Mouse (Mus musculus) T-helper 17 cell (primary cell): ENCODE results near the gene Fbxo22.
"Not testable (repeated sequence)": the region's sequence is repeated elsewhere in the genome, so short reads cannot be mapped to it uniquely, and the experiment has no call there.

ENCODE experiments used
- in situ Hi-C, 2 experiments: fragments of 300-600 bp; cut with MboI, MseI; formaldehyde crosslinking; loops; 1 replicate in 1 of 2; 2 replicates in 1 of 2; pipeline ENCODE4 v1.15.1; 2025; ENCODE audit warnings: high pct_unique_total_duplicates in 2 of 2

The Fbxo22 gene

DNA sequence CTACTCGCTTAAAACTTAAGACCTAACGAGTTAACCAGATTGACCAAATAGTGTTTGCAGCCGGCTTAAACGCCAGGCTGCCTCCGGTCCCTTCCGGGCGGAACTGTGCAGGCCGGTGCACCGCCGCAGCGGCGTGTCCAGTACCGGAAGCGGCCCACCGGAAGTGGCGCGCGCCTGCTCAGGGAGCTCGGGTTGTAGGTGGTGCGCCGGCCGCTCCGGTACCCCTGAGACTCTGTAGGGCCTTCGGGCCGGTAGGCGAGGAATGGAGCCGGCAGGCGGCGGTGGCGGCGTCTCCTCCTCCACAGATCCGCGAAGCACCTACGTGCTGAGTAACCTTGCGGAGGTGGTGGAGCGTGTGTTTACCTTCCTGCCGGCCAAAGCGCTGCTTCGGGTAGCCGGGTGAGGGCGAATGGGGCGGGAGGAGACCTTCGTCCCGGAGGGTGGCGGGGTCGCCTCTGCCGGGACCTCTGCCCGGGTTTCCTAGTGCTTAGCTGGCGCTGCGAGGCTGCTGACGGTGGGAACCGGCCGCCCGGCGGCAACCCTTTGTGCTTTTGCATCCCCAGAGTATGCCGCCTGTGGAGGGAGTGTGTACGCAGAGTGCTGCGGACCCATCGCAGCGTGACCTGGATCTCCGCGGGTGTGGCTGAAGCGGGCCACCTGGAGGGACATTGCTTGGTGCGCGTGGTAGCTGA, at the start of gene Fbxo22:
Gene Fbxo22 (plus strand): TSS at position 136 of the 692 bp plus-strand sequence.
- in situ Hi-C loops = no loop called here

DNA sequence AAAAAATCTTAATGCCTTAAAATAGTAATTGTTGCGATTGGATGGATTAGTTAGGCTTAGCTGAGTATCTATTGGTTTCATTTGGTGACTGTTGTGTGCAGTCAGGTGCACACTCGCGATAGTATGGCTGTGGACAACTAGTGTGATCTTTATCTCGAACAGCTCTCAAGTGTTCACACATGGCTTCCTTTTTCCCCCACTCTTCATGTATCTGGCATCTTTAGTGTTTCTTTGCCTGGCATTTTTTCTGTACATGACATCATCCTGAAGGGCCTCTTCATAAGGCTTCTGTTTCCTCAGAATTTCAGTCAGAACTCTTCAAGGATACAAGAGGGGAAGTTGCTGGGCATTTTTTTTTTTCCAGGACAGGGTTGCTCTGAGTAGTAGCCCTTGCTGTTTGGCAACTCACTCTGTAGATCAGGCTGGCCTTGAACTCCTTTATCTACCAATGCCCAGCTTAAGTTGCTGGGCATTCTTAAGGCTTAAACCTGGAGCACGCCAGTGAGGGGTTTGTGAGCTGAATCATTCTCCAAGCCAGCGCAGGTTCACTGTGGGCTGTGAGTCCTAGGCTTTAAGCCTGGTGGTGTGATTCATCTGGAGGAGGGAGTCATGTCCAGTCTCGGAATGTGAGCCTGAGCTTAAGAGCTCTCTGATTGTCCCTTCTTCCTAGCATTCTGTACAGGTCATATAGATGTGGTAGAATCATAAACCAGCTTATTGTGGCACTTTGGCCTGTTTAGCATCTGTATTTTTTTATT, 37.9 kb upstream of the Fbxo22 start:
- in situ Hi-C loops = no loop called here

DNA sequence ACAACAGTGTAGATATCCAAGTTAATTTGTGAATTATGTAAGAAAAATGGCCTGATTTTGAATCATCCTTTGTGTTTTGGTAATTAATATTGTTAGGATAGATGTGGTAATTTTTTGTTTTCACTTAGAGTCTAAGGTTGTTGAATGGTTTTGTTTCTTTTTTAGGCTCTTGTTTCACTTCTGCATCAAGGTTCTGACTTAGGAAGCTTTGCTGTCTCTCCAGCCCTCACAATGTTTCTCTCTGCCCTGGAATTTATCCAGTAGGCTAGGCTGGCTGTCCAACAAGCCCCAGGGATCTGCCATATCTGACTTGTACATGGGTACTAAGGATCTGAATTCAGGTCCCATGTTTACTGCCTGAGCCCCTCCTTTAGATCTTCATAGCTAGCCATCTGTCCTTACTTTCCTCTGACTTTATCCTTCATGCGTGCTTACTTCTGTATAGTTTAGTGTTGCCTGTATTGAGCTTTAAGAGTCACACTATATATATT, 36.5 kb upstream of the Fbxo22 start:
- in situ Hi-C loops = no loop called here

DNA sequence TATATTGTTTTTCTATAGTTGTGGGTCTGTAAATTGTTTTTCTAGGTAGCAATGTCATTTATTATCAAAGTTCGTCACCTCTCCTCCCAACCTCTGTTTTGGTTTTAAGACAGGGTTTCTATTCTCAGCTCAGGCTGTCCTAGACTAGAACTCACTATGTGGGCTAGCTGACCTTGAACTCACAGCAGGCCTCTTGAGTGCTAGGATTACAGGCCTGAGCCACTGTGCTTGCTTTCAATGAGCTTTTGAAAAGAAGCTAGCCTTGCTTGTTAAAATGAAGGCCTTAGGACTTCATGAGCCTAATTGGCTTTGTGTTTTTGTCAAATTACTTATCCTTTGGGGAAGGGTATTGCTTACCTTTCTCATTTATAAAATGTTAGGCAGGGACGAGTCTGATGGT, 34.5 kb upstream of the Fbxo22 start:
- in situ Hi-C loops = no loop called here

DNA sequence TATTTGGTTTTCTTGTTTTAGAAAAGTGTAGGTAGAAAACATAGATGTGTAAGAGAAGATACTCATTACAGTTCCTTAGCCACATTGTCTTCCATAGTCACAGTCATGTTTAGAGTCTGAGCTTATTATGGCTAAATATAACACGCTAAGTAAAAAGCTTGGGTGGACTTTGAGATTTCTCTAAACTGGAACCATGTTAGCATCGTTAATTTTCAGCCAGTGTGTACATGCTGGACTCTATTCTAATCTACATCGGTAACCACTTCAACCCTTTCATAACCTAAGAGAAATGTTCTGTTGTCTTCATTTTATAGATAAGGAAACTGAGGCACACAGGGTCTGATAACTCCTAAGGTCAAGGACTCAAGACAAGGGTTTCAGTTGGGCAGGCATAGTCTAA, 12.8 kb upstream of the Fbxo22 start:
- in situ Hi-C loops = no loop called here

DNA sequence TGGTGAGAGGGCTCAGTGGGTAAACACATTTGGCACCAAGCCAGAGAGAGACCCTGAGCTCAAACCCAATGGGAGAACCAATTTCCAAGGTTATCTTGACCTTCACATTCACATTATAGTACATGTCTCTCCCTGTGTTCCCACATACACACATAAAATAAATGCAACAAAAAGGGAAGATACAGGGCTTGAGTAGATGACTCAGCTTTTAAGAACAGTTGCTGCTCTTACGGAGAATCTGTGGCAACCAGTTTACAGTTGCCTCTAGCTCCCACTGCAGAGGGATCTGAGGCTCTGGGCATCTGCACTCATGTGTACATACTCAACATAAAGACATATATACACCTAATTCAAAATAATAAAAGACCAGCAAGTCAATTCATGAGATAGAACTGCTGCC, 10.5 kb upstream of the Fbxo22 start:
- in situ Hi-C loops = no loop called here

DNA sequence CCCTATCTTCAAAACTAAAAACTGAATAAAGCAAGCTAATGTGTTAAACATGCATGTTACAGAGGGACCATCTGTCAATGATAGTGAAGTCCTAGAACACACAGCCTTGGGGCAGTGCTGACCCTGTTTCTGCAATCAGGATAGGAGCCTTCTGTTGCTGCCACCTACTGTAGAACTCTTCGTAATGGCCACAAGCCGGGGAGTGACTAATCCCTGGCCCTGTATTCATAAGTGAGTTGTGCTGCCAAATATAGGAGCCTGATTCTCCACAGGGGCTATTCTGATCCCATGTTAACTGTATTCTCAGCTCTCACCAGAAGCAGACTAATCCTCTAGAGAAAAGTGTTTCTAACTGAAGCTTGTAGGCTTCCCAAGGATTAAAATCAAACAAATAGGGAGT, 9.4 kb upstream of the Fbxo22 start:
- in situ Hi-C loops = no loop called here

DNA sequence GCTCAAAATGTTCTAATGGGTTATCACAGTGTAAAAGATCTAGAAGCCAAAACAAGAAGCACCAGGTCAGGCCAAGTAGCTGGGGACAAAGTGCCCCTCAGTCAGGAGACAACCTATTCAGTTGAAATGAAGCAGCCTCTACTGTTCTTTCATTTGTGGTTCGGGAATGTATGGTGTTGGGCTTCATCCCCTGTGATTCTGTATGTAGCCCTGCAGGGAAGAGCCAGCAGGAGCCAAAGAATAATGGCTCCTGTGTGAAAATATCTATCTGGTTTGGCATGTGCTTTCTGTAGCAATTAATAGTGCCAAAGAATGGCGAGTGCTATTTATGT, 301 bp upstream of the Fbxo22 start:
- in situ Hi-C loops = no loop called here

DNA sequence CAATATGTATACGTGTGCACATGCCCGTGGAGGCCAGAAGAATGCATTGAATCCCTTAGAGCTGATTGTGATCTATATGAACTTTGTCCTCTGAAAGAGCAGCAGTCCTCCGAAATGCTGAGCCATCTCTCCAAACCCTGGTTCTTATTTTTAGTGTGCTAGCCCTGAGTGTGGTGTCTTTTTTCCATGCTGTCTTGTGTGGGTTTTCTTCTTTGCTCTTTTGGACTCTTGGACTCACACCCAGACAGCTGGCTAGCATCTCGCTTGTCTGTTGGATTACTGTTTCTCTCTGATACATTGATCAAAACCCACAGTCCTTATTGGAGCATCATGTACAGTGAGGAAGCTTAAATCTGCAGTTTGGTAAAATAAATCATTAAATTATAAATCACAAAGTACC, 2.9 kb downstream of the Fbxo22 start:
- in situ Hi-C loops = no loop called here

DNA sequence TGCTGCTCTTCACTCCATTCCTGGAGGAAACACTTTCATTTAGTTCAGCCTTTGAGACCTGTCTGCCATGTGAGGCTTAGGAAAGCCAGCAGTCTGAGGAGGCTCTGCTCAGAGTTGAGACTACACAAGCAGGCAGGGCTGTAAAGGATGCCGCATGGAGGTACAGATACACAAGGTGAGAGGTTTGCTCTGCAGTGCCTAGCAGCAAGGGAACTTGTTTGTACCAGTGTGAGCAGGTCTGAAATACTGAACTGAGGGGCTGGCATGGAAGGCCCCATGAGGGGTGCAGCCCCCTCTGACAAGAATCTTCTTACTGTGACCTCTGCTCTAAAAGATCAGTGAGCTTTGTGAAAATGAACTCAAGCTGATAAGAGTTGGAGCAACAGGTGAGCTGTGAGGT, 4.7 kb downstream of the Fbxo22 start:
- in situ Hi-C loops = no loop called here

DNA sequence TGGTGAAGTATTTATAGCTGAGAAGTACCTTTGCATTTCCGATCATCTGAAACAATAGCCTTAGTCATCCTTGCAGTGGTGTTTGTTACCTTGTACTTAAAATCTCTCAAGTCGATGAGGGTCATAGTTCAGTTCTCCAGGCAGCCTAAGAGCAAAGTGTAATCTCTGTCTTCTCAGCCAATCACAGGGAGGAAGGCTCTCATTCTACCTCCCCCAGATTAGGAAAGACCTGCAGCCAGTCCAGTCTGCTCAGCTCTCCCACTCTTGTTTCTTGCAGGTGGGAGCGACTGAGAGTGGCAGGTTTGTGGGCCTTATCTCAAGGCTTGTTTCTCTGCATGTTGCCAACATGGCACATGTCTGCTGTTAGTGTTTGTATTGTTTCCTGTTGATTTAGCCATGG, 6.3 kb downstream of the Fbxo22 start:
- in situ Hi-C loops = no loop called here

DNA sequence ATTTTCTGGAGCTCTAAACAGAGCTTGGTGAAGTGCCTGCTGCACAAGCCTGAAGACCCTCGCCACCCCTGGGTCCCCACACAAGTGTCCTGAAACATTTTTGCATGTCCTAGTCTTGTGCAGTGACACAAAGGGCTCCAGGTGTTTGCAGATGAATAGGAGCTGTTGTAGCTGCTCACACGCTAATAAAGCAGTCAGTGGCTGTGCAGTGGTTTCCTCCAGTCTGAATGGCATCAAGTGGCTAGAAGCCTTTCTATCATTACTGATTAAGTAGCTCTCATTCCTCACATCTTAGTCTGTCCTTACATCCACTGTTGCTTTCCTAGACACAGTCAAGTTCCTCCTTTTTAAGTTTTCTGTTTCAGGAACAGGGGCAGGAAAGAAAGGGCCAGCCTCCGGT, 6.9 kb downstream of the Fbxo22 start:
- in situ Hi-C loops = no loop called here

DNA sequence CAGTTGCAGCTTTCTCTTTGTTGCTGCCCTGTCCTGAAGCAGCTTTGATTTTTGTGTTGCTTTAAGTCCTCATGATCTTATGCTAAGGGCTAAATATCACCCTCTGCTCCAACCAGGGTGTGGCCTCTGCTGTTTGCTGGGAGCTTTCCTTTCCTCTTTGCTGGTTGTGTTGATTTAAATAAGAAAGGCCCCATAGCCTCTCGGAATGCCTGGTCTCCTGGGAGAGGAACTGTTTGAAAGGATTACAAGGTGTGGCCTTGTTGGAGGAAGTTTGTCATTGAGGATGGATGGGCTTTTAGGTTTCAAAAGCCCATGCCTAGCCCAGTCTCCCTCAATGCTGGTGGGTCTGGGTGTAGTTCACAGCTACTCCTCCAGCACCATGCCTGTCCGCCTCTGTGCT, 7.4 kb downstream of the Fbxo22 start:
- in situ Hi-C loops = no loop called here

DNA sequence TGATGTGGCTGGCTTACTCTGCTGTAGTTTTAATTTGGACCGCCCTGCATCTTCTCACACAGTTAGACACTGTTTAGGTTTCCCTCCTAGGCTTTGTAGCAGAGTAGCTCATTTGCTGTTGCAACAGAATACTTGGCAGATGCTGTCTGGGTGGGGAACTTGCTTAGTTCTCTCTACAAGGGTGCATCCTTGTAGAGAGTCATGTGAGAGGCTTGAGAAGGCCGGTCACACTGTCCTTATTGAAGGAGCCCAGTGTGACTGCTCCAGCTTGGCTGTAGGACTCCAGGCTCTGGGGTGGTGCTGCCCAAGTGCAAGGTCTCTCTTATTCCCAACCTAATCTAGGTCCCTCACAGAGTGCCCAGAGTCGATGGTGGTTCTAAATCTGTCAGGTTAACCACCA, 8.7 kb downstream of the Fbxo22 start:
- in situ Hi-C loops = no loop called here

DNA sequence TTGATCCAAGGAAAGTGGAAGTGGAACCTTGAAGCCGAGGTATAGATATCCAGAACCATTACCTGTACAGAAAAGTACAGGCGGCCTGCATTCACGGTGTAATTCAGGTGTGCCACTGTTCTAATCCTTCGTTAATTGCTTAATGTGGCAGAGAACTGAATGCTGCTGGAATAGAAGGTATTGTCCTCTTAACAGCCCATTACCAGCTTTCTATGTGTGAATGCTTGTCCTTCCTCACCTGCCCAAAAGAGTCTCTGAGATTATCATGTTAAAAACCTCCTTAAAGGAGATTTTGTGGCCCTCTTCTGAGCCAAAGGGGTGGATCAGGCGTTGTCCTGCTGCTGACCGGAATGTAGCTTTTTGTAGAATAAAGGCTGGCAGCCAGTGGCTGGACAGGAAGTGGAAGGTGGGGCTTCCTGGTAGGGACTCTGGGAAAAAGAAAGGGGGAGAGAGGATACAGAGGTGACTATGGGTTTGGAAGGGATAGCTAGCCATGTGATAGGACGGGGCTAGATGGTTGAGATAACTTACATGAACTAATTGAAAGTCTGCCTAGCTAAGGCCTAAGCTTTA, 16.5 kb downstream of the Fbxo22 start:
- in situ Hi-C loops = no loop called here

DNA sequence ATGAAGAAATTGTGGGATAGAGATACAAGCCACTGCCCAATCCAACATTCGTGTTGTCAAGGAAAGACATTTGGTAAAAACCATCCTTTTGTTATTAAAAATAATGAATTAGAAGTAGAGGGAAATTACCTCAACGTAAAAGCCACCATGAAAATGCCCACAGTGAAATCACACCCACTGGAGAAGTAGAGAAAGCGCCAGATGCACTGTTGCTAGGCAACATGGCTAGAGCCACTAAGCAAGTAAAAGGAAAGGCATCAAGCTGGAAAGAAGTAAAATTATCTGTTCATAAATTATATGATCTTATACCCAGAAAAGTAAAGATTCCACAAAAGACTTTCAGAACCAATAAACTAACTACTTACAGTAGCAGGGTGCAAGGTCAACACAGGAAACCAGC, 17.5 kb downstream of the Fbxo22 start:
- in situ Hi-C loops = no loop called here

DNA sequence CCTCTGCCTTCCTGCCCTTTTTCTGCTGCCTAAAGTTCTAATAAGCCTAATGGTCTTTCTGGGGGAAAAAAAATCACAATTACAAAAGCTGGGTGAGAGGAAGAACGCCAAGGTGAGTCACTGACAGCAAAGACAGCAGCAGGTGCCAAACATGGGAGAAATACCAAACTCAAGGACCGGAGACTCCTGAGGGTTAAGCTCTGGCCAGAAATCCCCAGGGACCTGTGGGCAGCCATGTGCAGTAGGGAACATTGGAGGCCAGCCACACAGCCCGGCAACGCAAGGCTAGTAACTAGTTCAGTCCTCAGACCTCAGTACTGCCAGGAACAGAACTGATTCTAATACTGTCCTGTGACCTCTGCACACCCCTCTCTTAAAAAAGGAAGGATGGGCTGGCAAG, 19.4 kb downstream of the Fbxo22 start:
- in situ Hi-C loops = no loop called here

DNA sequence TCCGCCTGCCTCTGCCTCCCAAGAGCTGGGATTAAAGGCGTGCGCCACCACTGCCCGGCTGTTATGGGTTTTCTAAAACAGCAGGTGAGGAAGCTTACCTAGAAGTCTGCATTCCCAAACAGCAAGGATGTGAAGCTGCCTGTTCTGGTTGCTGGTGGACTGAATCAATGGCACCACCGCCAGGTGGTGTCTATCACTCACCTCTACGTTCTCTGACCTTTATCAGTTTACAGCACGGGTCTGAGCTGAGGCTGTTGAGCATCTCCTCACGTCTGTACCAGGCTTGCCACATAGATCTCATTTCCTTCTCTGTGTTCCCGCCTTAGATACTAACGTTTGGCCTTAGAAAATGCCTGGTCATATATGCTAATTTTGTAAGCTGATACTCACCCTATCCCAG, 20.3 kb downstream of the Fbxo22 start:
- in situ Hi-C loops = no loop called here

DNA sequence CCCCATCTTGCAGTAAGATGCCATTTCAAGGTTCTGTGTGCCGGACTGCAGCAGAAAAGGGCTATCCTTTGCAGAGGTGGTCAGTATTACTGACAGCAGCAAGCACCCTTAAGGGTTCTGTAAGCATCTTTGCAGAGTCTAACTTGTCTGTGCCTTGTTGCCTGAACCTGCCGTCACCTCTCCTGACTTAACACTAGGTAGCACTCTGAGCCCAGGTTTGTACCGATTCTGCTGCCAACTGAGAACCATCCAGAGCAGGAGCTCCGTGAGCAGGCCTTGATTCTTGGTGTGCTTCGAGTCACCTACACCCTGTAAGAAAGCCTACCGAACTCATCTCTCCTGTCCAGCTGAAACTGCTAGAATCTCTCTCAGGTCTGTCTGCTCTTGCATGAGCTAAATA, 22.8 kb downstream of the Fbxo22 start:
- in situ Hi-C loops = no loop called here

DNA sequence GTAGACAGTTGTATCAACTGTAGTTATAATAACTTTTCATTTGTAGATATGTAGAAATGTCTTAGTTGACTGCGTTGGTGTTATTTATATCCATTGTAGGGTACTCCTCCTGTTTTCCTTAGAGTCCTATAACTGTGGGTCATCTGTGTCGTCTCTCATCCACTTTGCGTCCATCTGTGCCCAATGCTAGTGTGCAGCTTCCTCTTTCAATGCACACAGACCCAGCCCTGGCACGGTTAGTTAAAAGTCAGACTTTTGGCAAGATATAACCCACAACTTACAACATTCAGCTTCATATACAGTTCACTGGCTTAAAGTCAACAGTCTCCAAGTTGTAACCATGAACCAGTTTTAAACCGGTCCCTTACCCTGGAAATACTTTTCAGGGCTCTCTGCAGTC, 23.4 kb downstream of the Fbxo22 start:
- in situ Hi-C loops = no loop called here

DNA sequence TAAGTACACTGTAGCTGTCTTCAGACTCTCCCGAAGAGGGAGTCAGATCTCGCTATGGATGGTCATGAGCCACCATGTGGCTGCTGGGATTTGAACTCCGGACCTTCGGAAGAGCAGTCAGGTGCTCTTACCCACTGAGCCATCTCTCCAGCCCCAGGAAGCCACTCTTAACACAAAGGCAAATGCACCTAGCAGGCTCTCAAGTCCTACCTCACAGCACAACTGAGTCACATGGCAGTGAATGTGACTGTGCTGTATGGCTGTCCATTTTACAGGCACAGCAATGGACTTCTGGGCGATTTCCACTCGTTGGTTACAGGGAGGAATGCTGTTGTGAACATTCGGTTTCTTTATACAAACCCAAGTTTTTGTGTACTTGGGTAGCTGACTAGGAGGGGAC, 23.9 kb downstream of the Fbxo22 start:
- in situ Hi-C loops = no loop called here

DNA sequence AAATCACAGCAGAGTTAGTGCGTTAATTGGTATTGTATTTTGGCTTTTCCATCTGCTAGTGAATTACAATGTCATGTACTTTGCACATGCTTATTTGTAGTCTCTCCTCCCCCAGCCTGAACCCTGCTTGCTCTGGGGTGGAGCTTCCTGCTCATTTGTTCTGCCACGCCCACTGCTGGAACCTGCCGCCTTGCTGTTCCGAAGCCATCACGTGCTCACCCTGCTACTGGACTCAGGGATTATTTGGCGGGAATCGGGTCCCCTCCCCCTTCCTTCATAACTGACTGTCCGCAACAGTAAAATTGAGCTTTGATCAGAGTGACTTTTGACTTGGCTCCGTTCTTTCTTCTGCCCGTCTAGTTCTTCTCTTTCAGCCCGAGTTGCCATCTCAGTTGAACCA, 24.4 kb downstream of the Fbxo22 start:
- in situ Hi-C loops = not testable (repeated sequence)
